Mouse (Mus musculus) myocyte (in vitro differentiated cells): Measurements from ENCODE around the gene Cyp2j5. TPM values are rescaled to one million over a fixed set of nuclear protein-coding genes. Genes with fewer than 3 reads are reported as not detected.
"Not testable (repeated sequence)": the region's sequence is repeated elsewhere in the genome, so short reads cannot be mapped to it uniquely, and the experiment has no call there.

Experiments used
- H3K27me3 ChIP-seq: one replicate; pipeline ENCODE4 v1.6.1; 2011; ENCODE audit not compliant: control insufficient read depth, insufficient read depth, insufficient read length
- H3K36me3 ChIP-seq: one replicate; pipeline ENCODE4 v1.6.1; 2011; ENCODE audit not compliant: control insufficient read depth, insufficient read depth
- H3K4me2 ChIP-seq: one replicate; pipeline ENCODE4 v1.6.1; 2011; ENCODE audit warnings: low read depth, control low read depth
- H3K4me3 ChIP-seq: one replicate; pipeline ENCODE4 v1.5.1; 2011; ENCODE audit warnings: mild to moderate bottlenecking, control low read depth, moderate library complexity
- H3K79me2 ChIP-seq: one replicate; pipeline ENCODE4 v1.6.1; 2011; ENCODE audit not compliant: control insufficient read depth, insufficient read depth
- H3ac ChIP-seq: one replicate; pipeline ENCODE4 v1.6.1; 2011; ENCODE audit not compliant: control insufficient read depth, insufficient read length
- CEBPB ChIP-seq: IDR thresholded peaks from 2 replicates; pipeline ENCODE4 v1.6.1; 2011; ENCODE audit warnings: mild to moderate bottlenecking, moderate library complexity; ENCODE audit not compliant: poor library complexity, insufficient read depth, severe bottlenecking
- E2F4 ChIP-seq: IDR thresholded peaks from one replicate; pipeline ENCODE4 v1.6.1; 2011; ENCODE audit warnings: mild to moderate bottlenecking, control low read depth, moderate library complexity; ENCODE audit not compliant: insufficient read depth
- MAX ChIP-seq: IDR thresholded peaks from one replicate; pipeline ENCODE4 v1.6.1; 2011; ENCODE audit warnings: low read depth, mild to moderate bottlenecking, control low read depth
- MYOD1 ChIP-seq, 3 experiments: IDR thresholded peaks; one replicate each; pipeline ENCODE4 v1.6.1; 2011; ENCODE audit warnings: control low read depth in 2 of 3, low read depth in 2 of 3, mild to moderate bottlenecking in 2 of 3, moderate library complexity in 1 of 3; ENCODE audit not compliant: insufficient read length in 2 of 3, control insufficient read depth in 1 of 3
- MYOG ChIP-seq, 3 experiments: IDR thresholded peaks; one replicate each; pipeline ENCODE4 v1.6.1; 2011; ENCODE audit warnings: control low read depth in 2 of 3, low read depth in 2 of 3, mild to moderate bottlenecking in 2 of 3; ENCODE audit not compliant: insufficient read length in 2 of 3, control insufficient read depth in 1 of 3, insufficient read depth in 1 of 3
- POLR2A ChIP-seq: IDR thresholded peaks from one replicate; pipeline ENCODE4 v1.6.1; 2011; ENCODE audit warnings: low read depth, mild to moderate bottlenecking, control low read depth, moderate library complexity; ENCODE audit not compliant: insufficient read length
- POLR2AphosphoS2 ChIP-seq: IDR thresholded peaks from one replicate; pipeline ENCODE4 v1.6.1; 2011; ENCODE audit warnings: low read depth, control low read depth; ENCODE audit not compliant: insufficient read length
- REST ChIP-seq: IDR thresholded peaks from one replicate; pipeline ENCODE4 v1.6.1; 2011; ENCODE audit warnings: mild to moderate bottlenecking, control low read depth, moderate library complexity; ENCODE audit not compliant: insufficient read depth, insufficient read length
- SRF ChIP-seq: IDR thresholded peaks from one replicate; pipeline ENCODE4 v1.6.1; 2011; ENCODE audit warnings: low read depth; ENCODE audit not compliant: control insufficient read depth, insufficient read length
- TCF12 ChIP-seq: IDR thresholded peaks from one replicate; pipeline ENCODE4 v1.6.1; 2011; ENCODE audit warnings: mild to moderate bottlenecking, control low read depth; ENCODE audit not compliant: poor library complexity, insufficient read depth, severe bottlenecking
- TCF3 ChIP-seq: IDR thresholded peaks from one replicate; pipeline ENCODE4 v1.6.1; 2011; ENCODE audit warnings: low read depth, control low read depth; ENCODE audit not compliant: insufficient read length
- USF1 ChIP-seq: IDR thresholded peaks from one replicate; pipeline ENCODE4 v1.6.1; 2011; ENCODE audit warnings: low read depth, mild to moderate bottlenecking, control low read depth, moderate library complexity
- polyA plus RNA-seq: library from polyadenylated mRNA; unstranded; fragments of >200 nt; fragmentation: generic; extraction: Trizol; gene quantifications from one replicate; pipeline ENCODE4 v1.2.1, GENCODE M21; 2012; ENCODE audit warnings: missing spikeins

Cyp2j5 gene
- polyA plus RNA-seq, 1 experiment: not detected

- Histone ChIP-seq H3K4me3 (no peak overlapping the region), H3K79me2 (no peaks in the 10 kb centered on the region), H3K27me3 (no peaks in the 10 kb centered on the region), H3ac (no peak overlapping the region), H3K4me2 (no peak overlapping the region), H3K36me3 (no peaks in the 10 kb centered on the region)
- TF ChIP-seq POLR2A (no peak), USF1 (no peak), SRF (no peak), E2F4 (no peak), MYOD1 (IDR thresholded peaks at IDR 0.05; ENCODE audit: control insufficient read depth in 1 of 3, insufficient read length in 2 of 3, low read depth in 2 of 3) (no peak), TCF12 (no peak), CEBPB (no peak)
Observed at GRCm38 (mm10) chr4:96635455-96635854, 28.5 kb downstream of the Cyp2j5 start.

GRCm38 (mm10) chr4:96622474-96622873 lies 41.5 kb downstream of the Cyp2j5 start:
- Histone ChIP-seq H3ac (no peak overlapping the region), H3K4me2 (no peak overlapping the region), H3K4me3 (no peak overlapping the region), H3K79me2 (no peaks in the 10 kb centered on the region), H3K27me3 (no peaks in the 10 kb centered on the region), H3K36me3 (no peaks in the 10 kb centered on the region)
- TF ChIP-seq TCF12: no peak
- TF ChIP-seq POLR2A: no peak
- no peak for TF ChIP-seq CEBPB
- TF ChIP-seq E2F4: no peak
- no peak for TF ChIP-seq POLR2AphosphoS2
- TF ChIP-seq MYOD1 (IDR thresholded peaks at IDR 0.05; ENCODE audit: control insufficient read depth in 1 of 3, insufficient read length in 2 of 3, low read depth in 2 of 3): no peak
- no peak for TF ChIP-seq MAX
- TF ChIP-seq USF1: no peak

GRCm38 (mm10) chr4:96591791-96592150 lies 72.2 kb downstream of the Cyp2j5 start:
- H3K79me2 ChIP-seq: no peaks in the 10 kb centered on the region
- H3K36me3 ChIP-seq: no peaks in the 10 kb centered on the region
- TF ChIP-seq POLR2A (no peak), MYOG (IDR thresholded peaks at IDR 0.05; ENCODE audit: control insufficient read depth in 1 of 3, insufficient read depth in 1 of 3, insufficient read length in 2 of 3, low read depth in 2 of 3) (no peak), MYOD1 (IDR thresholded peaks at IDR 0.05; ENCODE audit: control insufficient read depth in 1 of 3, insufficient read length in 2 of 3, low read depth in 2 of 3) (no peak), SRF (no peak), TCF12 (no peak), POLR2AphosphoS2 (no peak)
- peak overlapping the region; percentile 64 for H3K4me2 ChIP-seq
- H3ac ChIP-seq: no peak overlapping the region
- no peaks in the 10 kb centered on the region for H3K27me3 ChIP-seq
- no peak overlapping the region for H3K4me3 ChIP-seq

- Histone ChIP-seq H3K36me3 (no peaks in the 10 kb centered on the region), H3K79me2 (no peaks in the 10 kb centered on the region), H3ac (no peak within 1 kb of the TSS), H3K4me3 (no peak within 1 kb of the TSS), H3K27me3 (no peaks in the 10 kb centered on the region), H3K4me2 (peak within 1 kb of the TSS; percentile 64)
- TF ChIP-seq POLR2AphosphoS2: no peak
- no peak for TF ChIP-seq MYOG (IDR thresholded peaks at IDR 0.05; ENCODE audit: control insufficient read depth in 1 of 3, insufficient read depth in 1 of 3, insufficient read length in 2 of 3, low read depth in 2 of 3)
- no peak for TF ChIP-seq MYOD1 (IDR thresholded peaks at IDR 0.05; ENCODE audit: control insufficient read depth in 1 of 3, insufficient read length in 2 of 3, low read depth in 2 of 3)
- TF ChIP-seq USF1: no peak
- no peak for TF ChIP-seq REST
- TF ChIP-seq MAX: no peak
- TF ChIP-seq CEBPB: no peak
- TF ChIP-seq SRF: no peak
- no peak for TF ChIP-seq TCF3
Observed at GRCm38 (mm10) chr4:96590911-96591790, 72.8 kb downstream of the Cyp2j5 start, which contains the start of gene Cyp2j9. TSS of gene Cyp2j9 (minus strand) at chr4:96591578.

- Histone ChIP-seq H3ac (no peak overlapping the region), H3K36me3 (no peaks in the 10 kb centered on the region), H3K27me3 (no peaks in the 10 kb centered on the region), H3K4me3 (no peak overlapping the region), H3K79me2 (no peaks in the 10 kb centered on the region), H3K4me2 (no peak overlapping the region)
- TF ChIP-seq CEBPB (no peak), POLR2A (no peak), MAX (no peak), POLR2AphosphoS2 (no peak), SRF (no peak), REST (no peak), TCF12 (no peak), USF1 (no peak), MYOG (IDR thresholded peaks at IDR 0.05; ENCODE audit: control insufficient read depth in 1 of 3, insufficient read depth in 1 of 3, insufficient read length in 2 of 3, low read depth in 2 of 3) (no peak), TCF3 (no peak), MYOD1 (IDR thresholded peaks at IDR 0.05; ENCODE audit: control insufficient read depth in 1 of 3, insufficient read length in 2 of 3, low read depth in 2 of 3) (no peak), E2F4 (no peak)
Observed at GRCm38 (mm10) chr4:96581425-96582088, 82.4 kb downstream of the Cyp2j5 start.

- H3K4me3 ChIP-seq, H3K79me2 ChIP-seq, H3K4me2 ChIP-seq, H3ac ChIP-seq, H3K36me3 ChIP-seq, H3K27me3 ChIP-seq: not testable (repeated sequence)
Observed at GRCm38 (mm10) chr4:96580351-96580750, 83.6 kb downstream of the Cyp2j5 start.
